Mouse (Mus musculus): ENCODE data around the gene Plxna4.

DNA sequence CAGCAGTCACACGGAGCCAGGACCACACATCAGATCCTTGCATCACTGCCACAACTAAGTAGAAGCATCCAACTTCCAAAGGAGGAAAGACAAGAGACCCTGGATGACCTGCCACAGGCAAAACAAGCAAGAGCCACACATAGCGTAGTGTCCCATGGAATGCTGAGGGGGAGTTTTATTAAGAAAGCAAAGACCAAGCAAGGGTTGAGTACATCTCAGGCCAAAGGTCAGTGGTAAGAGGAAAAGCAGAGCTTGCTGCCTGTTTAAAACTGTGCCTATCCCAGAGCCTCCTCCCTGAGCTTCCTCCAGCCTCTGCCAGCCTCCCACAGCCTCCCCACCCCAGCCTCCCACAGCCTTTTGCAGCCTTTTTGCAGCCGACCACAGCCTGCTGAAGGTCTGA is 100.9 kb downstream of the Plxna4 start:
- TF ChIP-seq MAFK (IDR thresholded peaks at IDR 0.05; ENCODE audit: insufficient read depth, low read depth, low read length) (no peak), ZNF384 (IDR thresholded peaks at IDR 0.05; ENCODE audit: low read depth, low read length) (no peak)

Data from ES-E14 (cell line).